Comparison of ENCODE assay signal across 32 mouse cellular contexts in genomic region chr2:162887121-162887520, GRCm38 (mm10). TPM values are rescaled to one million over a fixed set of nuclear protein-coding genes. Genes with fewer than 3 reads are reported as not detected.
"Had no signal": no experiment of that assay in that cellular context is flagged by ENCODE, and none has a peak within 500 bp of the region (broad histone marks: within the 10 kb centered on the region; RNA-seq: fewer than 3 reads in every experiment).

No protein-coding gene starts in this region.

- H3K9me3 ChIP-seq: limb, embryonic 10.5 days; limb, embryonic 12.5 days; limb, embryonic 13.5 days; limb, embryonic 15.5 days; liver, embryonic 12.5 days; liver, embryonic 13.5 days; liver, embryonic 15.5 days; lung, embryonic 15.5 days; midbrain, embryonic 10.5 days; midbrain, embryonic 12.5 days; midbrain, embryonic 13.5 days; midbrain, embryonic 15.5 days; neural tube, embryonic 12.5 days had no signal

- H3K4me3 ChIP-seq: limb, embryonic 10.5 days; limb, embryonic 12.5 days; limb, embryonic 13.5 days; limb, embryonic 15.5 days; liver, embryonic 12.5 days; liver, embryonic 13.5 days; liver, embryonic 15.5 days; lung, embryonic 15.5 days; megakaryocyte, embryonic 14.5 days; midbrain, embryonic 10.5 days; midbrain, embryonic 12.5 days; midbrain, embryonic 13.5 days; midbrain, embryonic 15.5 days; myocyte; neural tube, embryonic 12.5 days had no signal

- H3K4me1 ChIP-seq: limb, embryonic 10.5 days; limb, embryonic 12.5 days; limb, embryonic 13.5 days; limb, embryonic 15.5 days; liver, embryonic 12.5 days; liver, embryonic 13.5 days; liver, embryonic 15.5 days; lung, embryonic 15.5 days; megakaryocyte, embryonic 14.5 days; midbrain, embryonic 12.5 days; midbrain, embryonic 15.5 days; neural tube, embryonic 12.5 days had no signal

- H3K9ac ChIP-seq: limb, embryonic 12.5 days; limb, embryonic 13.5 days; limb, embryonic 15.5 days; liver, embryonic 12.5 days; liver, embryonic 13.5 days; liver, embryonic 14.5 days; liver, embryonic 15.5 days; liver, postnatal 0 days; lung, embryonic 14.5 days; lung, embryonic 15.5 days; midbrain, embryonic 12.5 days; midbrain, embryonic 13.5 days; midbrain, embryonic 15.5 days; neural tube, embryonic 12.5 days had no signal

- ATAC-seq: liver, embryonic 12.5 days; liver, postnatal 0 days; lung, postnatal 0 days; midbrain, embryonic 13.5 days; midbrain, embryonic 15.5 days; midbrain, embryonic 16.5 days had no signal

- DNase-seq: left cerebral cortex, postnatal 4 days; liver; liver, embryonic 13.5 days; liver, postnatal 0 days; lung, adult 18-20 months; lung, adult 2 months; lung, embryonic 14.5 days; lung, postnatal 10 days; lung, postnatal 14 days; lung, postnatal 36 days; lung, postnatal 4 days had no signal

- H3K27ac ChIP-seq: limb, embryonic 10.5 days; limb, embryonic 12.5 days; limb, embryonic 13.5 days; limb, embryonic 15.5 days; liver, embryonic 12.5 days; liver, embryonic 13.5 days; liver, embryonic 14.5 days; liver, embryonic 15.5 days; lung, embryonic 15.5 days; macrophage; midbrain, embryonic 10.5 days; midbrain, embryonic 12.5 days; midbrain, embryonic 13.5 days; midbrain, embryonic 15.5 days; neural tube, embryonic 12.5 days had no signal

- H3K4me2 ChIP-seq: limb, embryonic 12.5 days; limb, embryonic 13.5 days; limb, embryonic 15.5 days; liver, embryonic 11.5 days; liver, embryonic 12.5 days; liver, embryonic 13.5 days; liver, embryonic 15.5 days; lung, embryonic 14.5 days; lung, embryonic 15.5 days; midbrain, embryonic 11.5 days; midbrain, embryonic 12.5 days; midbrain, embryonic 13.5 days; midbrain, embryonic 15.5 days; neural tube, embryonic 12.5 days had no signal

- H3K36me3 ChIP-seq: limb, embryonic 10.5 days; limb, embryonic 12.5 days; limb, embryonic 13.5 days; limb, embryonic 15.5 days; liver, embryonic 12.5 days; liver, embryonic 13.5 days; liver, embryonic 15.5 days; lung, embryonic 15.5 days; midbrain, embryonic 10.5 days; midbrain, embryonic 12.5 days; midbrain, embryonic 13.5 days; midbrain, embryonic 15.5 days; neural tube, embryonic 12.5 days had no signal

- H3K27me3 ChIP-seq: limb, embryonic 12.5 days; limb, embryonic 13.5 days; limb, embryonic 15.5 days; liver, embryonic 12.5 days; liver, embryonic 13.5 days; liver, embryonic 15.5 days; lung, embryonic 15.5 days; midbrain, embryonic 12.5 days; midbrain, embryonic 13.5 days; midbrain, embryonic 15.5 days; neural tube, embryonic 12.5 days had no signal

RNA-seq across cellular contexts. Expression of gene L3mbtl1, which starts 56.2 kb away (rescaled TPM):
- polyA plus RNA-seq: liver, embryonic 16.5 days; lung, postnatal 0 days; macrophage; midbrain, embryonic 11.5 days; myocyte had no signal
